Mouse (Mus musculus) small intestine, adult 2 months (tissue): ENCODE results near the gene Sacs. TPM values are rescaled to one million over a fixed set of nuclear protein-coding genes. Genes with fewer than 3 reads are reported as not detected.

Experiments
- H3K27ac ChIP-seq: fragments of 200-500 bp; 2 replicates; pipeline ENCODE4 v1.5.1; 2012; ENCODE audit warnings: low read depth, low read length, control low read depth, inconsistent platforms; ENCODE audit not compliant: insufficient read depth
- H3K27me3 ChIP-seq: fragments of 200-500 bp; 2 replicates; pipeline ENCODE4 v1.6.1; 2012; ENCODE audit warnings: mild to moderate bottlenecking, moderate library complexity, low read length, inconsistent platforms; ENCODE audit not compliant: control insufficient read depth, insufficient read depth
- H3K36me3 ChIP-seq: fragments of 200-500 bp; 2 replicates; pipeline ENCODE4 v1.6.1; 2012; ENCODE audit warnings: mild to moderate bottlenecking, low read length, control low read depth, inconsistent platforms; ENCODE audit not compliant: control insufficient read depth, insufficient read depth
- H3K4me1 ChIP-seq: fragments of 200-500 bp; 2 replicates; pipeline ENCODE4 v1.6.1; 2012; ENCODE audit warnings: low read length, inconsistent platforms, mixed read lengths; ENCODE audit not compliant: control insufficient read depth, insufficient read depth, insufficient read length
- H3K4me3 ChIP-seq: fragments of 200-500 bp; 2 replicates; pipeline ENCODE4 v1.5.1; 2012; ENCODE audit warnings: low read depth, mild to moderate bottlenecking, control low read depth, inconsistent platforms, low read length, moderate library complexity
- CTCF ChIP-seq: fragments of 200-500 bp; IDR thresholded peaks from 2 replicates; pipeline ENCODE4 v1.5.1; 2012; ENCODE audit warnings: low read depth, mild to moderate bottlenecking, control low read depth, inconsistent platforms, low read length, moderate library complexity, mixed read lengths; ENCODE audit not compliant: insufficient replicate concordance, insufficient read length; ENCODE audit errors: extremely low read depth
- POLR2A ChIP-seq: fragments of 200-500 bp; IDR thresholded peaks from 2 replicates; pipeline ENCODE4 v1.6.1; 2012; ENCODE audit warnings: low read depth, mild to moderate bottlenecking, control low read depth, inconsistent platforms, low read length, moderate library complexity
- WGBS: fragments of 180-500 bp; shearing (Covaris S2); methylation state at CpG from one replicate; pipeline ENCODE4 v1.1.7; 2018; 5-methylcytosine and 5-hydroxymethylcytosine counted together
- polyA plus RNA-seq: library from polyadenylated mRNA; depleted of rRNA; stranded (reverse); fragments of >200 nt; gene quantifications from 2 replicates; pipeline ENCODE4 v1.2.3, GENCODE M21; 2012

Sacs gene
- polyA plus RNA-seq, 1 experiment = 0.16 TPM

DNA sequence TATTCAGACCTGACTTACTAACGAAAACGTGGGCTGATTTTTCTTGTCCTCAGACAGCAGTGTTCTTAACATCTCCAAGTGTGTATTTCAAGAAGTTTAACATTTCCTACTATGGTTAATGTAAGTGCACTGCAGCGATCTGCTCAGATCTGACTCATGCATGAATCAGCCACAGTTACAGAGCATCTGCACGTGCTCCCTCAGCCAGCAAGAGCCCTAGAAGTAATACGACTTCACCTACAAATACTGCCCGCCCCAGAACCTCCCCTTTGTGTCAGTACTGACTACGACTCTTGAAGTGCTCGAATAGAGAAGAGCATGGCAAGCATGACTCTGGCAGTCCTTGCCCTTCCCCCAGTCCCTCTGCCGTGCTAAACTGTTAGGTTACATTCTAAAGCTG is 100.5 kb downstream of the Sacs start:
- WGBS = 53% methylated on average over 9 of the region's 9 CpGs
- no peaks in the 10 kb centered on the region for H3K27me3 ChIP-seq
- no peaks in the 10 kb centered on the region for H3K36me3 ChIP-seq
- no peak overlapping the region for H3K4me3 ChIP-seq
- no peak for TF ChIP-seq POLR2A
- no peak for TF ChIP-seq CTCF
- H3K4me1 ChIP-seq = no peaks in the 10 kb centered on the region
- no peak overlapping the region for H3K27ac ChIP-seq

DNA sequence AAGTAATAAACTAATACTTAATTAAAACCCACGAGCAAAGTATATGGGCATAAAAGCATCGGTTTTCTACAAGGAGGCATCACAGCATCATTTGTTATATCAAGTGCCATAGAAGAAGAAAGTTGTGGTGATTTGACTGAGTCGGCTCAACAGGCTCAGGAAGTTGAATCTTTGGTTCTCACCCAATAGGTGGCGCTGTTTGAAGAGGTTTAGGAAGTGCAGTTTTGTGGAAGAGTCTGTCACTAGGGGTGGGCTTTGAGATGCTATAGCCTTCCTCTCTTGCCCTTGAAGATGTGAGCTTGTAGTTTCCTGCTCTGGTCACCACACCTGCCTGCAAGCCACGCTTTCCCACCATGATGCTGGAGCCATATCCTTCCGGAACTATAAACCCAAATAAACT is 104.4 kb downstream of the Sacs start:
- H3K4me3 ChIP-seq = no peak overlapping the region
- WGBS = 33% methylated on average over 6 of the region's 6 CpGs
- H3K4me1 ChIP-seq = no peaks in the 10 kb centered on the region
- H3K36me3 ChIP-seq = no peaks in the 10 kb centered on the region
- TF ChIP-seq CTCF = no peak
- H3K27ac ChIP-seq = no peak overlapping the region
- no peaks in the 10 kb centered on the region for H3K27me3 ChIP-seq

DNA sequence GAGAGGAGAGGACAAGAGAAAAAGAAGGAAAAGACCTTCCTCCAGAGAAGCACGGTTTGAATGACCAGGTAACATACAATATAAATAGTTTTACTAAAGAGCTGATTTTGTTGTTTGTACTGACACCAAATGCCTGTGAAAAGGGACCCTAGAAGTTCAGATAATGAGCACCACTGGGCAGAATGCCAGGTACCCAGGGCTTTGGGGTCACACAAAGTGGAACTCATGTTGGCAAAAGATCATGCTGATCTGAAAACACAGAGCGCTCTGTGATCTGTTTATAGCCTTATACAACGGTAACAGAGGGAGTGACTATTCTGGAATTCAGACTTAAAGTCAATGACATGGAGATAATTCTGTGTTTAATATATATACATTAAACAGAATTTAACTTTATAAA is 108.2 kb downstream of the Sacs start:
- Histone ChIP-seq H3K36me3 (no peaks in the 10 kb centered on the region), H3K4me1 (no peaks in the 10 kb centered on the region), H3K4me3 (no peak overlapping the region), H3K27ac (no peak overlapping the region), H3K27me3 (no peaks in the 10 kb centered on the region)
- WGBS = 68% methylated on average over 3 of the region's 3 CpGs
- no peak for TF ChIP-seq POLR2A

DNA sequence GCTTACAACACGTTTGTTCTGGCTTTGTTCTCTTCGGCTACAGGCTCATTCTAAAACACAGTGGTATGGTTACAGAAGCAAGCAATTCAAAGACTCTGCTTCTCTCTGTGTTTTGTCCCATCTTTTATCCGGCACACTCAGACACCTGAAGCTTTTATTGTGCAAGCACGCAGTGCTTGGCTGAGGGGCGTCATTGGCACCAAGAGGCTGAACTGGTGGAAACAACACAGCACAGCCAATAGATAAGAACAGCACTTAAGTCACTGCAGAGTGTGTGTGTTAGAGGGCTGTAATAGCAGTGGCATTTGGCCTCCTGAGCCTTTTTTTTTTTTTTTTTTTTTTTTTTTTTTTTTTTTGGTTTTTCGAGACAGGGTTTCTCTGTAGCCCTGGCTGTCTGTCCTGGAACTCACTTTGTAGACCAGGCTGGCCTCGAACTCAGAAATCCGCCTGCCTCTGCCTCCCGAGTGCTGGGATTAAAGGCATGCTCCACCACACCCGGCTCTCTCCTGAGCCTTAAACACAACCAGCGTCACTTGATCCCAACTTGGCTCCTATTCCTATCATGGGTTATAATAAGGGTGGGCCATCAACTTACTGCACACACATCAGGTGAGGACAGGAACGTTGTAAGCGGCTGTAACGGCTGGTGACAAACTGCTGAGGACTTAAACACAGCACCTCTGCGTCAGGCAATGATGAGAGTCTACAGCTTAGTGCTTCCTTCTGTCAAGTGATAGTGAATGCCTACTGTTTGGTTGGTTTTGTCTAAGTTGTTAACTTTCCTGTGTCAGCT is 114.5 kb downstream of the Sacs start:
- 85% methylated on average over 15 of the region's 15 CpGs for WGBS
- TF ChIP-seq POLR2A (no peak), CTCF (no peak)
- Histone ChIP-seq H3K27ac (no peak overlapping the region), H3K36me3 (no peaks in the 10 kb centered on the region), H3K4me1 (no peaks in the 10 kb centered on the region), H3K27me3 (no peaks in the 10 kb centered on the region), H3K4me3 (no peak overlapping the region)

GRCm38 (mm10) chr14:61258352-61258751 is 120.1 kb downstream of the Sacs start, which contains the start of gene Sgcg:
Gene Sgcg, minus strand, starts transcription at chr14:61258490.
- no peaks in the 10 kb centered on the region for H3K36me3 ChIP-seq
- no peaks in the 10 kb centered on the region for H3K27me3 ChIP-seq
- H3K27ac ChIP-seq = no peak within 1 kb of the TSS
- H3K4me3 ChIP-seq = no peak within 1 kb of the TSS
- 56% methylated on average over 11 of the region's 11 CpGs for WGBS
- TF ChIP-seq CTCF (no peak), POLR2A (no peak)
- no peaks in the 10 kb centered on the region for H3K4me1 ChIP-seq

GRCm38 (mm10) chr14:61259084-61259483 is 120.8 kb downstream of the Sacs start:
- no peak overlapping the region for H3K4me3 ChIP-seq
- no peaks in the 10 kb centered on the region for H3K27me3 ChIP-seq
- H3K4me1 ChIP-seq = no peaks in the 10 kb centered on the region
- H3K36me3 ChIP-seq = no peaks in the 10 kb centered on the region
- 18% methylated on average over 3 of the region's 3 CpGs for WGBS
- TF ChIP-seq POLR2A (no peak), CTCF (no peak)
- no peak overlapping the region for H3K27ac ChIP-seq

DNA sequence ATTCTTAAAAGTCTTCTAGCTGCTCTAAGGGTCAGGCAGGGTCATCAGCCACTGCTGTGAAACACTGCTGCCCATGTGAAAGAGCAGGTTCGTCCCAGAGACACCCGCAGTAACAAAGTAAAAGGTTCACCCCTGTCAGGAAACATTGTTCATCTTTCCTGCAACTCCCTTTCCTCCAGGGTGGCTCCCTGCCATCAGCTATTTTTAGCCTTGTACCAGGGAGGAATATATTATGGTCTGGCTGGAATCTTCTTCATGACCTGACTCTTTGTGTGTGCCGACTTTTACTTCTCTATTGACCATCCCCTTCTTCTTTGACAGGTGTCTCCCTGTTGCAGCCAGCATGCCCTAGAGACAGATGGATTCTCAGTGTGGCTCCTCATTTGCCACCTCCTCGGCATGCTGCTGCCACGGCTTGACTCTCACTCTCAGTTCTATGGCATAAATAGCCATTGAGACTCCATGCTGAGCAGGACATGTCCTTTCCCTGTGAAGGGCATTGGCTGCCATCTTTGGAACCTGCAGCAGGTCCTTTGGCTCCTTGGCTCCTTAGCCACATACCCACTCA is 129.7 kb downstream of the Sacs start:
- no peak overlapping the region for H3K4me3 ChIP-seq
- no peak overlapping the region for H3K27ac ChIP-seq
- no peaks in the 10 kb centered on the region for H3K36me3 ChIP-seq
- no peak for TF ChIP-seq CTCF
- TF ChIP-seq POLR2A = no peak
- WGBS = 63% methylated on average over 5 of the region's 5 CpGs
- no peaks in the 10 kb centered on the region for H3K4me1 ChIP-seq
- H3K27me3 ChIP-seq = no peaks in the 10 kb centered on the region; the same call in 1 of the 2 replicates
